In genomic region chr13:78194135-78194849, GRCm38 (mm10) we compare ENCODE assay signal across 9 mouse cellular contexts. TPM values are rescaled to one million over a fixed set of nuclear protein-coding genes. Genes with fewer than 3 reads are reported as not detected.
DNase-seq lines count a peak whose midpoint lies in the region; ATAC-seq and TF ChIP-seq lines count a peak whose summit lies in the region.
"Had no signal": no experiment of that assay in that cellular context is flagged by ENCODE, and none has a peak within 500 bp of the region (broad histone marks: within the 10 kb centered on the region; RNA-seq: fewer than 3 reads in every experiment).

No protein-coding gene starts in this region.

- H3K4me2 ChIP-seq in heart, embryonic 16.5 days (ENCODE audit: low read depth, low read length) = peak overlapping the region; percentile 60
- H3K4me2 ChIP-seq in forebrain, embryonic 11.5 days (ENCODE audit: low read depth, low read length, severe bottlenecking) = peak overlapping the region; percentile 73
- peak overlapping the region; percentile 47 for H3K4me2 ChIP-seq in limb, embryonic 14.5 days (replicated peaks; ENCODE audit: low read depth, low read length, severe bottlenecking)

- peak overlapping the region; percentile 45 for H3K4me3 ChIP-seq in heart, embryonic 16.5 days (ENCODE audit: low read length)
- peak overlapping the region; percentile 39 for H3K4me3 ChIP-seq in ES-Bruce4 (ENCODE audit: low read depth, low read length)
- peak overlapping the region; percentile 89 for H3K4me3 ChIP-seq in forebrain, embryonic 11.5 days (ENCODE audit: low read depth, low read length)
- peak overlapping the region; percentile 32 for H3K4me3 ChIP-seq in limb, embryonic 14.5 days (replicated peaks; ENCODE audit: low read length)

- H3K27me3 ChIP-seq in heart, embryonic 16.5 days (ENCODE audit: control insufficient read depth, insufficient read depth, low read length) = peaks cover 53% of the 10 kb centered on the region
- peaks cover 27% of the 10 kb centered on the region for H3K27me3 ChIP-seq in ES-Bruce4 (ENCODE audit: control insufficient read depth, insufficient read depth, low read length, poor library complexity, severe bottlenecking)
- peaks cover 29% of the 10 kb centered on the region for H3K27me3 ChIP-seq in forebrain, embryonic 11.5 days (ENCODE audit: control insufficient read depth, insufficient read depth, low read length)
- peaks cover 86% of the 10 kb centered on the region for H3K27me3 ChIP-seq in limb, embryonic 14.5 days (ENCODE audit: control insufficient read depth, insufficient read depth, low read length)

- no peak for TF ChIP-seq CTCF in ES-Bruce4 (IDR thresholded peaks at IDR 0.05; ENCODE audit: low read depth, low read length)

- no peak for DNase-seq in heart, adult 8-10 months (ENCODE audit: low spot score)
- DNase-seq in forebrain, embryonic 11.5 days (ENCODE audit: low spot score) = no peak
- DNase-seq in limb, embryonic 14.5 days (ENCODE audit: low spot score) = no peak
- DNase-seq in B cell, adult 2 months = no peak
- DNase-seq in cerebellum, adult 8-10 months = no peak

- H3K27ac ChIP-seq in heart, embryonic 16.5 days (ENCODE audit: low read length) = no peak overlapping the region
- H3K27ac ChIP-seq in ES-Bruce4 (ENCODE audit: insufficient read depth, low read length) = no peak overlapping the region
- peak overlapping the region; percentile 91 for H3K27ac ChIP-seq in forebrain, embryonic 11.5 days (ENCODE audit: low read depth, low read length)
- no peak overlapping the region for H3K27ac ChIP-seq in limb, embryonic 14.5 days (replicated peaks; ENCODE audit: low read depth, low read length)

- no peak for TF ChIP-seq POLR2A in ES-Bruce4 (IDR thresholded peaks at IDR 0.05; ENCODE audit: insufficient read depth, low read length)
- TF ChIP-seq POLR2A in limb, embryonic 14.5 days (IDR thresholded peaks at IDR 0.05; ENCODE audit: borderline replicate concordance, extremely low read depth, insufficient read depth, insufficient read length) = no peak

- H3K9me3 ChIP-seq in heart, embryonic 16.5 days (replicated peaks; ENCODE audit: control insufficient read depth, low read length) = no peaks in the 10 kb centered on the region
- H3K9me3 ChIP-seq in ES-Bruce4 (replicated peaks; ENCODE audit: control insufficient read depth, insufficient read depth, low read length, poor library complexity, severe bottlenecking) = no peaks in the 10 kb centered on the region
- no peaks in the 10 kb centered on the region for H3K9me3 ChIP-seq in forebrain, embryonic 11.5 days (ENCODE audit: control insufficient read depth, low read length)
- no peaks in the 10 kb centered on the region for H3K9me3 ChIP-seq in limb, embryonic 14.5 days (ENCODE audit: control insufficient read depth, low read length)

- H3K9ac ChIP-seq in heart, embryonic 16.5 days (ENCODE audit: low read length) = peak overlapping the region; percentile 51; the same call in 1 of the 2 replicates
- no peak overlapping the region for H3K9ac ChIP-seq in ES-Bruce4 (ENCODE audit: low read depth, poor library complexity, severe bottlenecking)
- H3K9ac ChIP-seq in forebrain, embryonic 11.5 days (ENCODE audit: low read length) = peak overlapping the region; percentile 97
- no peak overlapping the region for H3K9ac ChIP-seq in limb, embryonic 14.5 days (ENCODE audit: low read depth, low read length, severe bottlenecking)

- WGBS in heart, embryonic 16.5 days = 31% methylated on average over 26 of the region's 26 CpGs
- WGBS in forebrain, embryonic 11.5 days = 4% methylated on average over 22 of the region's 26 CpGs
- WGBS in limb, embryonic 14.5 days = 12% methylated on average over 22 of the region's 26 CpGs

- peaks cover 7% of the 10 kb centered on the region for H3K4me1 ChIP-seq in heart, embryonic 16.5 days (ENCODE audit: control insufficient read depth, insufficient read depth, low read length)
- H3K4me1 ChIP-seq in ES-Bruce4 (ENCODE audit: control insufficient read depth, insufficient read depth, low read length) = no peaks in the 10 kb centered on the region
- peaks cover 3% of the 10 kb centered on the region; the same call in 1 of the 2 replicates for H3K4me1 ChIP-seq in forebrain, embryonic 11.5 days (replicated peaks; ENCODE audit: control insufficient read depth, insufficient read depth, low read length)
- H3K4me1 ChIP-seq in limb, embryonic 14.5 days (ENCODE audit: control insufficient read depth, insufficient read depth, low read length) = peaks cover 7% of the 10 kb centered on the region; the same call in 1 of the 2 replicates

- ATAC-seq in heart, embryonic 16.5 days (replicated peaks; ENCODE audit: extremely low read depth, insufficient read depth, low FRiP score) = no peak
- no peak for ATAC-seq in forebrain, embryonic 11.5 days (replicated peaks; ENCODE audit: low FRiP score)
- ATAC-seq in limb, embryonic 14.5 days (ENCODE audit: low FRiP score, low read depth) = no peak
- ATAC-seq in activated CD4-positive, CD25-positive, alpha-beta regulatory T cell, adult 4 months = no peak

- TF ChIP-seq EP300 in ES-Bruce4 (IDR thresholded peaks at IDR 0.05; ENCODE audit: insufficient read depth, low read depth, low read length) = no peak

- no peaks in the 10 kb centered on the region for H3K36me3 ChIP-seq in heart, embryonic 16.5 days (ENCODE audit: control insufficient read depth, insufficient read depth)
- H3K36me3 ChIP-seq in ES-Bruce4 (ENCODE audit: control insufficient read depth, insufficient read depth, low read length, poor library complexity, severe bottlenecking) = no peaks in the 10 kb centered on the region
- H3K36me3 ChIP-seq in forebrain, embryonic 11.5 days (ENCODE audit: control insufficient read depth, insufficient read depth, low read length) = no peaks in the 10 kb centered on the region; the same call in 1 of the 2 replicates
- H3K36me3 ChIP-seq in limb, embryonic 14.5 days (ENCODE audit: control insufficient read depth, insufficient read depth, low read length) = no peaks in the 10 kb centered on the region
- H3K36me3 ChIP-seq: G1E had no signal

RNA-seq across cellular contexts. Expression of gene Nr2f1, which starts 5.3 kb away (rescaled TPM):
- 2.3 and 2.8 TPM in 2 replicates for polyA plus RNA-seq in heart, embryonic 16.5 days (2015; fragmentation: Nextera tagmentation; extraction: Ambion mirVana)
- total RNA-seq in heart, adult 8-10 months (2022) = 1 to 10 TPM; 1.5 to 4.4 (median 4.0) TPM
- not detected in 2 replicates for polyA plus RNA-seq in ES-Bruce4 (2011; ENCODE audit: insufficient read depth, insufficient read length, low read depth, missing spikeins)
- polyA plus RNA-seq in forebrain, embryonic 11.5 days (2014; fragmentation: Nextera tagmentation; extraction: Ambion mirVana) = 110 and 122 TPM in 2 replicates
- polyA plus RNA-seq in limb, embryonic 14.5 days (2012; rRNA removed) = 16.6 and 26.6 TPM in 2 replicates
- 1.6 and 2.1 TPM in 2 replicates for polyA plus RNA-seq in limb, embryonic 14.5 days (2014; fragmentation: Nextera tagmentation; extraction: Ambion mirVana)
- polyA plus RNA-seq in activated CD4-positive, CD25-positive, alpha-beta regulatory T cell, adult 4 months (2017; shearing (Covaris generic)) = not detected

Comparison
In these comparisons a context has a peak if more than half of its experiments do, and no peak if none do; other contexts are left out.
1. H3K4me3 ChIP-seq: peak in every context shown above with its lines; median percentile 89 in forebrain, embryonic 11.5 days; 45 in heart, embryonic 16.5 days; 39 in ES-Bruce4; 32 in limb, embryonic 14.5 days.
2. H3K9ac ChIP-seq: peak in heart, embryonic 16.5 days (single experiment) and forebrain, embryonic 11.5 days (single experiment); none in ES-Bruce4 (single experiment) and limb, embryonic 14.5 days (single experiment).
3. Peak in every context shown above with its lines, with median percentiles within 50 percentile points of each other: H3K4me2 ChIP-seq.